Mouse (Mus musculus): Measurements from ENCODE around the gene Foxd1.
A peak's percentile ranks its signal among the peaks of the same experiment; 100 is the strongest.

Foxd1 gene

GRCm38 (mm10) chr13:98354090-98354801 is at the start of gene Foxd1:
Gene Foxd1 (plus strand): TSS chr13:98354242.
- no peak for DNase-seq

- DNase-seq = no peak
Measured at GRCm38 (mm10) chr13:98305257-98305656, 48.8 kb upstream of the Foxd1 start.

GRCm38 (mm10) chr13:98306393-98306792 is 47.6 kb upstream of the Foxd1 start:
- DNase-seq = no peak

GRCm38 (mm10) chr13:98306852-98307475 is 47.1 kb upstream of the Foxd1 start:
- DNase-seq = no peak

- DNase-seq = no peak
Measured at GRCm38 (mm10) chr13:98308004-98308403, 46.0 kb upstream of the Foxd1 start.

DNA sequence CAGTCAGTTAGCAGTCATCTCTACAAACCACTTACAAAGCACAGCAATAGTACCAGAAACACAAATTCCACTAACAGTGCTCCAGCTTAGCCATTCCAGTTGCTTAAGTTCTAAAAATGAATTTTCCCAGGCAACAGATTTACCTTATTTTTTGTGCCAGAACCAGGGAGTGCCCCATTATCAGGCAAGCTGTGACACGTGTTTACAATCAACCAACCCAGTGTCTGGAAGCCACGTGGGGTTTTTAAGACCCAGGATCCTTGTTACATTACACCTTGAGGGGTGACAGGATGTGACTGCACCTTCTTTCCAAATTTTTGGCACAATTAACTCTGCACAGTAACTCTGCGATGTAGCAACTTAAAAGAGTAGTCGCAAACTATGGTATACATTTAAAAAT is 45.3 kb upstream of the Foxd1 start:
- no peak for DNase-seq

- DNase-seq = no peak
Measured at GRCm38 (mm10) chr13:98311597-98311996, 42.4 kb upstream of the Foxd1 start.

DNA sequence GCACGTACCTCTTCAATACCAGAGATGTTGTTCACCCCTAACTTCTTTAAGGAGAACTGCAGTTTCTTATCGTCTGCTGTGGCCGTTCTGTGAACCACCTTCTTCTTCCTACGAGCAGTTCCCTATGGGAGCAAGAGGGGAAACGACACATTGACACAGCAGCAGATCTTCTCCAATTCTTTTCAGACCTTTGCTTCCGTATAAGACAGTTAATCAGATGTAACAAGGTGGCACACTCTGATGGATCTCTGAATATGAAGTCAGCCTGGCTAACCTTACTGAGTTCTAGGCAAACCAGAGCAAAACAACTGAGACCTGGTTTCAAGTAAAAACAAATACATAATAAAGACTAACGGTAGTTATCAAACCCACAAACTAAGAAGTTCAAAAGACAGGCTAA is 40.4 kb upstream of the Foxd1 start:
- DNase-seq = no peak

GRCm38 (mm10) chr13:98315124-98315523 is 38.9 kb upstream of the Foxd1 start:
- DNase-seq = no peak

GRCm38 (mm10) chr13:98316140-98316479 is 37.9 kb upstream of the Foxd1 start:
- DNase-seq = no peak

DNA sequence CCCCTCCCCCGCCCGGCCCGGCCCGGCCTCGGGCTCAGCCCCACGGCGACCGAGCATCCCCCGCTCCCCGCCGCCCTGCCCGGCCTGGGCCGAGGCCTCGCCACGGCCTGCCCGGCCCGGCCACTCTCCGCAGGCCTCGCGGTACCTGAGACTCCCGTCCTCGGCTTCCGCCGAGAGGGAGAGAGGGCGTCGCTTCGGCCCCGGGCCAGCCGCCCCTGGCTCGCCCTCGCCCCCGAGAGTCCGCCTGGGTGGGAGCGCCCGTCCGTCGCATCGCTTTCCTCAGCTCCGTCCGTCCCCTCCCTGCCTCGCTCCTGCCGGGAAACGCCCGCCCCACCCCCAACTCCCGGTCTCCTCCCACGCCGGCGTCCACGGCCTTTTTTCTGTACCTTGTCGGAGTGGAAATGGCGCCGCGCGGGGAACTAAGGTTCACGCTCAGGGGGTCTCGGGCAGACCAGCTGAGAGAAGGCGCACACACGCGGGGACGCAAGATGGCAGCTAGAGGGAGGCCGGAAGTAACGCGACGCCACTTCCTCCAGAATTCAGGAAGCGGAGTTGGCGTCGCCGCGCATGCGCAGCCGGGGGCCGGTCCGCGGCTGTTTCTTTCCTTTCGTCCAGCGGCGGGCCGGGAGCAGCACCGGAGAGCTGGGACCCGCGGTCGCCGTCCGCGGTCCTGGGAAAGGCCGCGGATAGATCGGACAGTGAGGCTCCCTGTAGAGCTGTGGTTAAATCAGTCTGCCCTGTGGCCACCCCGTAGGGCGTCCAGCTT is 37.4 kb upstream of the Foxd1 start, which contains the start of gene Btf3:
Gene Btf3, minus strand, starts transcription at position 527 of the 766 bp plus-strand sequence.
- peak; percentile 91 for DNase-seq

DNA sequence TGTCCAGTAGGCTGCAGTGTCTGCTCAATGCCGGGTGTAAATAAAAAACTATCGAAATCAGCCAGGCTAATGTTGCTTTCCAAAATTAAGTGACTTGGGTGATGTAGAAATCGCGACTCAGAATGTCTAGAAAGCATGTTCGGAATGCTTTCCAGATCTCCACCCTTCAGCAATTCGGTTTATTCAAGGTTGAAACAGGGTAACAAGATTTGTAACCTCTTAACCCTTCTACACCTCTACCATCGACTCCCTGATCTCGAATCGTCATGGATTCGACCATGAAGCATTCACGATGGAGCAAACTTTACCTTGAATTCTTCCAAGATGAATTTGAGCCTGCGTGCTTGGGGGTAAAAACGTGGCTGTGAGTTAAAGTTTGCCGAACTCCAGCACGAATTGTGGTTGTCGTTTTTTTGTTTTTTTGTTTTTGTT is 36.8 kb upstream of the Foxd1 start:
- DNase-seq = no peak

- no peak for DNase-seq
Measured at GRCm38 (mm10) chr13:98317911-98318310, 36.1 kb upstream of the Foxd1 start.

GRCm38 (mm10) chr13:98325034-98325433 is 29.0 kb upstream of the Foxd1 start:
- no peak for DNase-seq

- no peak for DNase-seq
Measured at GRCm38 (mm10) chr13:98332106-98332505, 21.9 kb upstream of the Foxd1 start.

DNA sequence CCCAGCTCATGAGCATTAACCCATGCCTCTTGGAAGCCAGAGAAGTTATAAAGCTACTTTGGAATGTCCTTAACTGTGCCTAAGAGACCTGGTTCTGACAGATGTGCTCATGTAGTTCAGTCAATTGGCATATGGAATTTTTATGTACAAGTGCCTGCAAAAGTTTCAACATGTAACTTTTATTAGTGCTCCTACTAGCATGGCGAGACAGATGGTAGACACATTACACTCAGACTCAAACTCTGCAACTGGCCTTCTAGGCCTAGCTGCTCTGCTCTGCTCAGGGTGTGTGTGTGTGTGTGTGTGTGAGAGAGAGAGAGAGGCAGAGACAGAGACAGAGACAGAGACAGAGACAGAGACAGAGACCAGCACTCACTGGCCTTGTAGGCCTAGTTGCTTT is 17.8 kb upstream of the Foxd1 start:
- DNase-seq = no peak

- DNase-seq = no peak
Measured at GRCm38 (mm10) chr13:98340506-98340905, 13.5 kb upstream of the Foxd1 start.

DNA sequence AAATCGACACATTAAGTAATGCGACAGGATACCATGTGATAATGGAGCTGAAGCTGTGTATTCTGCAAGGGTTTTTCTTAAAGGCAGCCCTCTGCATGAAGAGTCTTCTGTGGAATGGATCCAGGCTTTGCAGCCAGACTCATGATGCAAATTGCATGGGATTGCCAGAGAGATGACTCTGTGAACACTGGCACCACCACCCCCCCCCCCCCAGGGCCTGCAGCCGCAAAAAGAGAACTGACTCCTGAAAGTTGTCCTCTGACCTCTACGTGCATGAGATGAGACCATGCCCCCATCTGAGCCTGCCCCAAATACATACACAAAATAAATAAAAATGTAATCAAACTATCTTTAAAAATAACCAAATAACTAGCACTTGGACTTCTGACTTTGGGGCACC is 4.6 kb upstream of the Foxd1 start:
- no peak for DNase-seq

DNA sequence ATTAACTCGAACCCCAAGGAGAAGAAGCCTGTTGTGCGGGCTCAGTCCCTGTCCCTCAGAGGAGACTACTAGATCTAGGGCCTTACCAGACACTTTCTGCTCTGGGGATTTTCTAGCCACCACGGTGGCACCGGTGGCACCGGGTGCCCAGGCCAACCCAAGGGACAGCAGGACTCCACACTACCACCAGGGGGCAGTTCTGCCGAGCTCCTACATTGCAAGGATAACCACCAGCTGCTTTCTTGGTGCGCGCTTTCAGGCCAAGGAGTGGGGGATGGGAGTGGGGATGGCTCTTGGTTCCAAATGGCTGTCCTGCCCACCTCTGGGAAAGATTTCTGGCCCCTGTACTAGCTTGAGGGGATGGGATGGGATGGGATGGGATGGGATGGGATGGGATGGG is 2.5 kb upstream of the Foxd1 start:
- no peak for DNase-seq

GRCm38 (mm10) chr13:98352381-98352975 is 1.6 kb upstream of the Foxd1 start:
- no peak for DNase-seq

GRCm38 (mm10) chr13:98353709-98354089 is 343 bp upstream of the Foxd1 start:
- no peak for DNase-seq

- no peak for DNase-seq
Measured at GRCm38 (mm10) chr13:98354871-98355558, 973 bp downstream of the Foxd1 start.

DNA sequence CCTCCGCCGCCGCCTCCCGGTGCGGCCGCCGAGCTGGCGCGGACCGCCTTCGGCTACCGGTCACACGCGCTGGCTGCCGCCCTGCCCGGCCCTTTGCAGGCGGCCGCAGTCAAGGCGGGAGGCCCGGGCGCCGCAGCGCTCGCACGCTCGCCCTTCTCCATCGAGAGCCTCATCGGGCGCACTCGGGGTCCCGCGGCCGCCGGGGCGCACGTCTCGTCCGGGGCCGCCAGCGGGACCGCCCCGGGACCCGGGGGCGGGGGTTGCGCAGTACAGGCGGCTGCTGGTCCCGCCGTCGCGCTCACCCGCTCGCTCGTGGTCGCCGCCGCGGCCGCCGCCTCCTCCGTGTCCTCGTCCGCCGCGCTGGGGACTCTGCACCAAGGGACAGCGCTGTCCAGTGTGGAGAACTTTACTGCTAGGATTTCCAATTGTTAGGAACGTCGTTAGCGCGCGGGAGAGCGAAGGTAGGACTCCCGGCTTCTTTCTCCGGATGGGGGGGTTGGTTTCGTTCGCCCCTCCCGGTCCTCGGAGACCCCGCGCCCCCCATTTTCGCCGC is 1.6 kb downstream of the Foxd1 start:
- DNase-seq = no peak

Measured in cerebellum, adult 8-10 months (tissue).